Mouse (Mus musculus) lung, postnatal 0 days (tissue): Measurements from ENCODE around the gene Mrps26.

Experiments
- CTCF ChIP-seq: IDR thresholded peaks from 2 replicates; pipeline ENCODE4 v1.5.1; 2016; ENCODE audit warnings: antibody characterized with exemption, mild to moderate bottlenecking
- EP300 ChIP-seq: IDR thresholded peaks from 2 replicates; pipeline ENCODE4 v1.6.1; 2016; ENCODE audit warnings: antibody characterized with exemption, mild to moderate bottlenecking, control low read depth

DNA sequence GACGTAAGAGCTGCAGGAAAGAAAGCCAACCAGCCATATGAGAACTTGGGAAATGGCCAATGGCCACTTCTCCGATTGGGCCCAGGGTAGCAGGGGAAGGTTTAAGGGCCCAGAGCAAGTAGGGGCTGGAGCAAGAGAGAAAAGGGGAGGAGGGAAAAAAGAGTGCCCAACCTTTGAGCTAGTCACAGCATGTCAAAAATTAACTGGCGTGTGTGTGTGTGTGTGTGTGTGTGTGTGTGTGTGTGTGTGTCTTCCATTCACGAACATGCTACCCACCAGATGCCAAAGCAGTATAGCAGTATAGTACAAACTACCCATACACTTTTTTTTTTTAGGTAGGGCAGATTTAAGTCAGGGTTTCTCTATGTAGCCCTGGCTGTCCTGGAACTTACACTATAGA is 5.4 kb downstream of the Mrps26 start:
- no peak for TF ChIP-seq CTCF
- no peak for TF ChIP-seq EP300
